Mouse (Mus musculus): ENCODE data around the gene Tmem144.

- TF ChIP-seq GATA1 (IDR thresholded peaks at IDR 0.05; ENCODE audit: low read length) (no peak), TAL1 (IDR thresholded peaks at IDR 0.05; ENCODE audit: low read length) (no peak)
Measured at GRCm38 (mm10) chr3:79864824-79865223, 12.3 kb upstream of the Tmem144 start.
